Mouse (Mus musculus): ENCODE data around the gene 9130409I23Rik. TPM values are rescaled to one million over a fixed set of nuclear protein-coding genes. Genes with fewer than 3 reads are reported as not detected.
A peak's percentile ranks its signal among the peaks of the same experiment; 100 is the strongest.

9130409I23Rik gene
- not detected in 2 replicates for polyA plus RNA-seq (2012; rRNA removed)

DNA sequence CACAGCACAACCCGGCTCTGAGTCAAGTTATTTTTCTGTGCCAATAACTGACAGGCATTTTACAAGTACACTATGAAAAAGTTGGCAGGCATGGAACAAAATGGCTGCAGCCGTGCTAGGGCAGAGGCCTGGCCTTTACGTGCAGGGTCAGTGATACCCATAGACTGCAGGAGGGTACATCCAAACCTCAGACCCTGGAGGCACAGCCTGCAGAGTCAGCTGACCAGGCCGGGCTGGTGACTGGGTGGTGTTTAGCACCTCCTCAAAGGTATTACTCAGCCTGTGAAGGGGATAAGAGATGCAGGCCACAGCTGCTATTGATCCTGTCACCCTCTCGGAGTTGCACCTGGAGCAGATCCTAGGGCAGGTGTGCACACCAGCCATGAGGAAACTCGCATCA is at the start of gene 9130409I23Rik:
Gene 9130409I23Rik (plus strand): TSS at position 301 of the 400 bp plus-strand sequence.
- no peaks in the 10 kb centered on the region for H3K4me1 ChIP-seq (ENCODE audit: control insufficient read depth, insufficient read depth, low read length)
- H3K4me3 ChIP-seq (replicated peaks; ENCODE audit: extremely low read depth, low read depth, low read length) = no peak within 1 kb of the TSS
- 75% methylated on average over 6 of the region's 6 CpGs for WGBS
- no peak for TF ChIP-seq CTCF (IDR thresholded peaks at IDR 0.05; ENCODE audit: insufficient read depth, low read length)
- TF ChIP-seq POLR2A (IDR thresholded peaks at IDR 0.05; ENCODE audit: borderline replicate concordance, extremely low read depth, low read depth, low read length) = no peak
- DNase-seq = no peak

DNA sequence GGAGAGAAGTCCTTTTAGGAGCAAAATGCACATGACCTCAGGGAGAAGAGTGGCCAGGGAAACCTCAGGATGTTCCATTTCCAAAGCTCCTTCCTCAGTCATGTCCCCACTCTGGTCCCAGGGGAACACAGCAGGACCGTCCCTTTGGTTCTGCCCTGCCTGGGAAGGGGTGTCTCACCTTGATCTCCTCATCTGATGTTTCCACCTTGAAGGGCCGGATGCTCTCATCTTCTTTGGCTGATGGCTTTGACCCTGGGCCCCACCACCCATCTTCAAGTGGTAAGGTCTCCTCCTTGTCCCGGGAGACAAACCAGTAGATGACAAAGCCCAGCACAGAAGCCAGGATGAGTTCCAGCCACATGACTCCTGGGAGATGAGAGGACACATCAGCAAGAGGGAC is 49.4 kb upstream of the 9130409I23Rik start:
- 91% methylated on average over 3 of the region's 3 CpGs for WGBS
- H3K4me3 ChIP-seq (replicated peaks; ENCODE audit: extremely low read depth, low read depth, low read length) = no peak overlapping the region
- DNase-seq = no peak
- H3K4me1 ChIP-seq (ENCODE audit: control insufficient read depth, insufficient read depth, low read length) = 0 out of 2 replicates have a peak, but pooled peaks cover 2% of the 10 kb centered on the region
- TF ChIP-seq CTCF (IDR thresholded peaks at IDR 0.05; ENCODE audit: insufficient read depth, low read length) (no peak), POLR2A (IDR thresholded peaks at IDR 0.05; ENCODE audit: borderline replicate concordance, extremely low read depth, low read depth, low read length) (no peak)

- TF ChIP-seq CTCF (IDR thresholded peaks at IDR 0.05; ENCODE audit: insufficient read depth, low read length) (no peak), POLR2A (IDR thresholded peaks at IDR 0.05; ENCODE audit: borderline replicate concordance, extremely low read depth, low read depth, low read length) (no peak)
- 93% methylated on average over 2 of the region's 2 CpGs for WGBS
- H3K4me3 ChIP-seq (replicated peaks; ENCODE audit: extremely low read depth, low read depth, low read length) = no peak overlapping the region
- H3K4me1 ChIP-seq (ENCODE audit: control insufficient read depth, insufficient read depth, low read length) = peaks cover 6% of the 10 kb centered on the region; the same call in 1 of the 2 replicates
- DNase-seq = no peak
Measured at GRCm38 (mm10) chr1:181003790-181004189, 47.2 kb upstream of the 9130409I23Rik start.

- peaks cover 12% of the 10 kb centered on the region for H3K4me1 ChIP-seq (ENCODE audit: control insufficient read depth, insufficient read depth, low read length)
- 78% methylated on average over 8 of the region's 8 CpGs for WGBS
- TF ChIP-seq CTCF (IDR thresholded peaks at IDR 0.05; ENCODE audit: insufficient read depth, low read length) = no peak
- TF ChIP-seq POLR2A (IDR thresholded peaks at IDR 0.05; ENCODE audit: borderline replicate concordance, extremely low read depth, low read depth, low read length) = no peak
- no peak for DNase-seq
- no peak overlapping the region for H3K4me3 ChIP-seq (replicated peaks; ENCODE audit: extremely low read depth, low read depth, low read length)
Measured at GRCm38 (mm10) chr1:181005331-181005730, 45.7 kb upstream of the 9130409I23Rik start.

GRCm38 (mm10) chr1:181007831-181008230 is 43.2 kb upstream of the 9130409I23Rik start:
- H3K4me3 ChIP-seq (replicated peaks; ENCODE audit: extremely low read depth, low read depth, low read length) = no peak overlapping the region
- TF ChIP-seq POLR2A (IDR thresholded peaks at IDR 0.05; ENCODE audit: borderline replicate concordance, extremely low read depth, low read depth, low read length) = no peak
- peaks cover 18% of the 10 kb centered on the region for H3K4me1 ChIP-seq (ENCODE audit: control insufficient read depth, insufficient read depth, low read length)
- DNase-seq = no peak
- 88% methylated on average over 6 of the region's 6 CpGs for WGBS

DNA sequence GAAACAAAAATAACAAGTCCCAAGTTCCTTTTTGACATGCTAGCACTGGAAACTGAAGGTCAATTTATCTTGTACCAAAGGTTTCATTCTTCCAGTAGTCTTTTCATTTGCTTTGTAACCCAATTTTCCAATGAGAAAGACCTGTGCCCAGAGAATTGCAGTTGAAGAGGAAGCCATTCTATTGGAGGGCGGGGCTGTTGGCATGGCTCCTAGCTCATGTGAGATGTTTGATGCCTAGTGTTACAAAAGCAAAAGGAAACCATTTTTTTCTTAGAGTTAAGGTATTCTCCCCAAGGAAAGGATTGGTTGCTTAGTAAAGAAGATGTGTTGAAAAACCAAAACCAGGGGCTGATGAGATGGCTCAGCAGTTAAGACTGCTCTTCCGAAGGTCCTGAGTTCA is 42.8 kb upstream of the 9130409I23Rik start:
- WGBS = 87% methylated on average over 2 of the region's 2 CpGs
- no peak for TF ChIP-seq CTCF (IDR thresholded peaks at IDR 0.05; ENCODE audit: insufficient read depth, low read length)
- no peak for TF ChIP-seq POLR2A (IDR thresholded peaks at IDR 0.05; ENCODE audit: borderline replicate concordance, extremely low read depth, low read depth, low read length)
- Histone ChIP-seq H3K4me3 (replicated peaks; ENCODE audit: extremely low read depth, low read depth, low read length) (no peak overlapping the region), H3K4me1 (ENCODE audit: control insufficient read depth, insufficient read depth, low read length) (peaks cover 18% of the 10 kb centered on the region)
- peak; percentile 50 for DNase-seq

DNA sequence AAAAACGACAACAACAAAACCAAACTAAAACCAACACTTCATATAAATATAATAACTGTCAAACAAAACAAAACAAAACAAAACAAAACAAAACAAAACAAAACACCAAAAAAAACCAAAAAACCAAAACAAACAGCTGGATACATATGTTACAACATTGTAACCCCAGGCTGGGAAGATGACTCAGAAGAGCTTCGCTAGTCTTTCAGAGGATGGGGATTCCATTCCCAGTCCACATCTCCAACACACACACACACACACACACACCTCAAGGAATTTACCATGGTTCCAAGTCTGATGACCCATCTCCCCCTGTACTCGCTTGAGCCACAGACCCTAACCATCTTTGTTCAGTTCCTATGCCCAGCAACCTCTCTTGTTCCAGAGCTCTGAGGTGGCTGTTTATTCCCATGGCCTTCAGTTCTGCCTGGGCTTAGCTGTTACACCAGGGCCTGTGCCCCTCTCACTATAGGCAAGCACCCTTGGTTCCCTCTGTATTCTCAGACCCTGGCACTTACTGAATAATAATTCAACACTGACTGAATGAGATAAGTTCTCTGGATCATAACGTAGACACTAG is 41.9 kb upstream of the 9130409I23Rik start:
- TF ChIP-seq POLR2A (IDR thresholded peaks at IDR 0.05; ENCODE audit: borderline replicate concordance, extremely low read depth, low read depth, low read length) (no peak), CTCF (IDR thresholded peaks at IDR 0.05; ENCODE audit: insufficient read depth, low read length) (no peak)
- DNase-seq = no peak
- Histone ChIP-seq H3K4me3 (replicated peaks; ENCODE audit: extremely low read depth, low read depth, low read length) (no peak overlapping the region), H3K4me1 (ENCODE audit: control insufficient read depth, insufficient read depth, low read length) (peaks cover 16% of the 10 kb centered on the region)
- 80% methylated on average over 4 of the region's 4 CpGs for WGBS

DNA sequence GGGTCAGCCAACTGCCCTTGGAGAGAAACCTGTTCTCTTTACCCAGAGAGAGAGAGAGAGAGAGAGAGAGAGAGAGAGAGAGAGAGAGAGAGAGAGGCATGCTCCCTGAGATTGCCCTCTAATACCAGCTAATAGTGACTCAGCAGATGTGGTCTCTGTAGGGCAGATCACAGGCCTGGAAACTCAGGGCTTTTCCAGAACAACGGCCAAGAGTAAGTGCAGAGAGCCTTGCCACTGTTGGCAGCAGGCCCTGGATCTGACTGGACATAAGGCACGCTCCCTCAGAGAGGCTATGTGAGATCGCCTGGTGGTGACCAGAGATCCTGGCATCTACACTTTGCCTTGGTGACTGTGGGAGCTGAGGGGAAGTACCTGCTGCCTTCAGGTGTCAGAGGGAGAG is 41.3 kb upstream of the 9130409I23Rik start:
- no peak overlapping the region for H3K4me3 ChIP-seq (replicated peaks; ENCODE audit: extremely low read depth, low read depth, low read length)
- DNase-seq = peak; percentile 40
- 16% methylated on average over 3 of the region's 3 CpGs for WGBS
- H3K4me1 ChIP-seq (ENCODE audit: control insufficient read depth, insufficient read depth, low read length) = peaks cover 22% of the 10 kb centered on the region
- TF ChIP-seq CTCF (IDR thresholded peaks at IDR 0.05; ENCODE audit: insufficient read depth, low read length) (no peak), POLR2A (IDR thresholded peaks at IDR 0.05; ENCODE audit: borderline replicate concordance, extremely low read depth, low read depth, low read length) (no peak)

DNA sequence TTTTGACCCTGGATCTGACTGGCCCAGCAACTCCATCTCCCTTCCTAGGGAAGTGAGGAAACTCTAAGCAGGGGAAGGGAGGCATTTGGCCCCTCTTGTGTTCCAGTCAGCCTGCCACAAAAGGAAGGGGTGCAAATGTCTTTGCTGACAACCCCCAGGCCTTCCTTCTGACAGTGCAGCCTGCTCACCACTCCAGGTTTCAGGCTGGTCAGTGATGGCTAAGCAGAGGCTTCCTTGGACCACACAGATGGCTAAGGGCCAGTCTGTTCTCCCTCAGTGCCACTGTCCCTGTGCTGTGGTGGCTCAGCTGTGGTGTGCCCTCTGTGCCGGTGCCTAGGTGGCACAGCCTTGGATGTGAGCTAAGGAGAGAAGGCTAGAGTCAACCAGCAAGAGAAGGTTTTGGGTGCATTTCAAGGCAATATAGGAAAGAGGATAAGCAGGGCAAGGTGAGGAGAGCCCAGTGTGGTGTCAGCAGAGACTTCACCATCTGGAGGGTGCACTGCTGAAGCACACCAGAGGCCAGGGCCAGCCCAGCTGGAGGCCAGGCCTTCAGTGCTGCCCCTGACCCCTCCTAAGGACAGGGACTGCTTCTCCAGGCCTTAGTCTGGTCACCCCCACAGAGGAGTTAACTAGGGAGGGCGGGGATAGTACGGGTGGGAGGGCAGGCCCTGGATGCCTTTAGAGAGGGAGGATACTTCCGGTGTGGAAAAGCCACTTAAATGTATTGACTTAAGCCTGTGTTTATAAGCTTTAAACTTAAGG is 40.7 kb upstream of the 9130409I23Rik start:
- Histone ChIP-seq H3K4me1 (ENCODE audit: control insufficient read depth, insufficient read depth, low read length) (peaks cover 28% of the 10 kb centered on the region), H3K4me3 (replicated peaks; ENCODE audit: extremely low read depth, low read depth, low read length) (no peak overlapping the region)
- no peak for DNase-seq
- no peak for TF ChIP-seq POLR2A (IDR thresholded peaks at IDR 0.05; ENCODE audit: borderline replicate concordance, extremely low read depth, low read depth, low read length)
- no peak for TF ChIP-seq CTCF (IDR thresholded peaks at IDR 0.05; ENCODE audit: insufficient read depth, low read length)
- 46% methylated on average over 4 of the region's 4 CpGs for WGBS

DNA sequence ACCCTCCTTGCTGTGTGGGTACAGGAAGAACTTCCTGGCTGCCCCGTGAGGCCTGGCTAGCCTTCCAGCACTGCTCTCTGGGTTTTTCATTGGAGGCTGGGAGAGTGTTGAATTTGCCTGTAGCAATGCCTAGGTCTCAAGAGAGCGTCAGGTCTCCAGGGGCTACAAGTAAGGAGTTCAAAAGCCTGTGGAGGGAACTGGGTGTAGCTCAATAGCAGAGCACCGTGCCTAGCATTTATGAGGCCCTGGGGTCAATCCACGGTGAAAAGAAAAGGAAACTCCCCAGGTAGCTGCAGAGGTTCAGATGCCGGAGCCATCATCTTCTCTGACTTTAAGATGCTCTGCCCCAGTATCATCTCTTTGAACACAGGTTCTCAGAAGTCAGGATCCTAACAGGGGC is 39.4 kb upstream of the 9130409I23Rik start:
- Histone ChIP-seq H3K4me3 (replicated peaks; ENCODE audit: extremely low read depth, low read depth, low read length) (no peak overlapping the region), H3K4me1 (ENCODE audit: control insufficient read depth, insufficient read depth, low read length) (peaks cover 36% of the 10 kb centered on the region)
- DNase-seq = no peak
- WGBS = 71% methylated on average over 5 of the region's 5 CpGs
- TF ChIP-seq POLR2A (IDR thresholded peaks at IDR 0.05; ENCODE audit: borderline replicate concordance, extremely low read depth, low read depth, low read length) (no peak), CTCF (IDR thresholded peaks at IDR 0.05; ENCODE audit: insufficient read depth, low read length) (no peak)

All from lung, adult 2 months (tissue).